Mouse (Mus musculus) midbrain, embryonic 16.5 days (tissue): ENCODE results near the gene Cxcl15. TPM values are rescaled to one million over a fixed set of nuclear protein-coding genes. Genes with fewer than 3 reads are reported as not detected.
"Not testable (repeated sequence)": the region's sequence is repeated elsewhere in the genome, so short reads cannot be mapped to it uniquely, and the experiment has no call there.

Source experiments
- ATAC-seq: fragments of 200-750 bp; cut with Nextera tagmentation; 2 replicates; pipeline ENCODE4 v1.8.0; 2017; ENCODE audit warnings: moderate TSS enrichment
- H3K27ac ChIP-seq: fragments of 300-500 bp; sonication (generic); 2 replicates; pipeline ENCODE4 v1.5.1; 2014; ENCODE audit warnings: mild to moderate bottlenecking, low read length, mixed read lengths
- H3K27me3 ChIP-seq: fragments of 300-500 bp; sonication (generic); 2 replicates; pipeline ENCODE4 v1.6.1; 2014; ENCODE audit warnings: low read depth, low read length, mixed read lengths; ENCODE audit not compliant: control insufficient read depth, insufficient read depth
- H3K36me3 ChIP-seq: fragments of 300-500 bp; sonication (generic); 2 replicates; pipeline ENCODE4 v1.6.1; 2014; ENCODE audit warnings: mild to moderate bottlenecking, low read length, moderate library complexity, mixed read lengths; ENCODE audit not compliant: control insufficient read depth, insufficient read depth
- H3K4me1 ChIP-seq: fragments of 300-500 bp; sonication (generic); 2 replicates; pipeline ENCODE4 v1.6.1; 2014; ENCODE audit warnings: mild to moderate bottlenecking, low read length, mixed read lengths; ENCODE audit not compliant: control insufficient read depth, insufficient read depth
- H3K4me2 ChIP-seq: fragments of 300-500 bp; sonication (generic); 2 replicates; pipeline ENCODE4 v1.6.1; 2014; ENCODE audit warnings: mild to moderate bottlenecking, low read length, mixed read lengths
- H3K4me3 ChIP-seq: fragments of 300-500 bp; sonication (generic); 2 replicates; pipeline ENCODE4 v1.5.1; 2014; ENCODE audit warnings: low read depth, mild to moderate bottlenecking, low read length, moderate library complexity, mixed read lengths
- H3K9ac ChIP-seq: fragments of 300-500 bp; sonication (generic); 2 replicates; pipeline ENCODE4 v1.6.1; 2014; ENCODE audit warnings: low read depth, low read length, mixed read lengths
- H3K9me3 ChIP-seq: fragments of 300-500 bp; sonication (generic); replicated peaks from 2 replicates; pipeline ENCODE4 v1.6.1; 2014; ENCODE audit warnings: mild to moderate bottlenecking, low read length, mixed read lengths; ENCODE audit not compliant: control insufficient read depth, poor library complexity, severe bottlenecking
- WGBS: fragments of 180-500 bp; shearing (Covaris S2); extraction: QIAGEN DNeasy Blood & Tissue Kit; methylation state at CpG from one replicate; pipeline ENCODE4 v1.1.7; 2014; 5-methylcytosine and 5-hydroxymethylcytosine counted together
- polyA plus RNA-seq: library from polyadenylated mRNA; unstranded; fragments of >200 nt; fragmentation: Nextera tagmentation; extraction: Ambion mirVana; gene quantifications from 2 replicates; pipeline ENCODE4 v1.2.1, GENCODE M21; 2015

The Cxcl15 gene
- polyA plus RNA-seq, 1 experiment from 2014 or later, result not detected

DNA sequence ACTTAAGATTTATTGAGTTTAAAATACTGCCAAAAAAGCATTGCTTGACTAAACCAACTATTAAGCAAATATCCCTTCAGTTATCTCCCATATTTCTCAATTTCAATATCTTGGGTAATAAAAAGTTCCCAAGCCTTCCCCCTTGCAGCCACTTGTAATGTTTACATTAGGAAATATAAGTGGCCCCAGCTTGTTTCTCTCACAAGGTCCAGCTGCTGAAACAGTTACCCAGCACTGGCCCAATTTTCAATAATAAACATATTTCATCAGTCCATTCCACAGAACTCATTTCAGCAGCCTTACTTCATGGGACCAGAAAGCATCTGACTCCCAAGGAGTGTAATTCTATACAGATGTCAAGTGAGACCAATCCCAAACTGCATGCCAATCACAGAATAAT lies 25.4 kb downstream of the Cxcl15 start:
- Histone ChIP-seq H3K4me2 (no peak overlapping the region), H3K27me3 (no peaks in the 10 kb centered on the region), H3K4me1 (no peaks in the 10 kb centered on the region), H3K9me3 (no peaks in the 10 kb centered on the region), H3K9ac (no peak overlapping the region), H3K27ac (no peak overlapping the region), H3K4me3 (no peak overlapping the region), H3K36me3 (no peaks in the 10 kb centered on the region)
- no peak for ATAC-seq

DNA sequence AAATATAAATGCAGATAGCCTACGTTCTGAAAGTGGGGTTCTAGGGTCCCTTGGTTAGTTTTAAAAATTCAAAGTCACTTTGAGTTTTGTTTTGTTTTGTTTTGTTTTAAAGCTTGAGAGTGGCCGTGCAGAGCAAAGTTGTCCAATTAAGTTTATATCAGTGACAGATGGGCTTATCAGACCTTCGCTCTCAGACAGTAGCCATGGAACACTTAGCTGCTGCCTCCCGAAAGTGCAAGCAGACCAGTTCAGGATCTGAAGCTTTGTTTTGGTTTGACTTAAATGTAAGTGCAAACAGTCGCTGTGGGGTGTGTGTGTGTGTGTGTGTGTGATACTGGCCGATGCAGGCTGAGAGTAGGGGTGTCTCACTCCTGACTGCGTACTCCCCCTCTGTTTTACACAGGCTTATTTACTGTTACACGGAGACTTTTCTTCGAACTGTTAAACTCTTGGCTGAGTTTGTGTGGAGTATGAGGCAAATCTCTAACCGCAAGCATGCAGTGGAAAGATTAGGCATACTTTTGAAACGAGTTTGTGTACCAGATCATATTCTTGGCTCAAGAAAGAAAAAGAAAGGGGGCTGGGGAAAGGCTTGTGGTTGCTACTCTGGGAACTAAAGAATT lies 37.9 kb downstream of the Cxcl15 start:
- Histone ChIP-seq H3K9me3 (no peaks in the 10 kb centered on the region), H3K4me1 (no peaks in the 10 kb centered on the region), H3K27ac (no peak overlapping the region), H3K27me3 (no peaks in the 10 kb centered on the region), H3K9ac (no peak overlapping the region), H3K36me3 (no peaks in the 10 kb centered on the region), H3K4me2 (no peak overlapping the region), H3K4me3 (no peak overlapping the region)
- 85% methylated on average over 11 of the region's 11 CpGs for WGBS
- ATAC-seq, result no peak

DNA sequence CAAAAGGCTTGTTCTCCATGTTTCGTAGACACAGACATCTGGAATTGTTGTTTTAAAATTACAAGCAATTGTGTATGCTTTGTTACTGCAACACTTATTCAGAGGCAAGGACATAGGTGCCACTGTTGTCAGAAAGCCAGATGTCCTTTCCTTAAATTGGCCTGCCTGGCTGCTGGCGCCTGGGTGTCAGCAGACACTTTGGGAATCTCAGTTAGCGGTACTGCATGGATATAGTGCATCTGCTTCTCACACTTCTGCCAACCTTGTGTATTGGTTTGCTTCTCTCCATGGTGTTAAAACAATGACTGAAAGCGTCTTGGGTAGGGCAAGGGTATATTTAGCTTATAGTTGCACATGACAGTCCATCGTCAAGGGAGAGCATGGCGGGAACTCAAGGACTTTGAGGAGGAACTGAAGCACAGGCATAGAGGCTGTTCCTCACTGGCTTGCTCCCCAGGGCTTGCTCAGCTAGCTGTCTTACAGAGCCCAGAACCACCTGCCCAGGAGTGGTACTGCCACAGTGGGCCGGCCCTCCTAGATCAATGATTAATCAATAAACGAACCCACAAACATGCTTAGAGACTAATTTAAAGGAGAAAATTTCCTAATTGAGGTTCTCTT lies 38.5 kb downstream of the Cxcl15 start:
- no peak overlapping the region for H3K4me2 ChIP-seq
- no peaks in the 10 kb centered on the region for H3K4me1 ChIP-seq
- 91% methylated on average over 8 of the region's 8 CpGs for WGBS
- no peaks in the 10 kb centered on the region for H3K27me3 ChIP-seq
- H3K4me3 ChIP-seq, result no peak overlapping the region
- no peak overlapping the region for H3K9ac ChIP-seq
- H3K36me3 ChIP-seq, result no peaks in the 10 kb centered on the region
- no peak for ATAC-seq
- no peaks in the 10 kb centered on the region for H3K9me3 ChIP-seq
- H3K27ac ChIP-seq, result no peak overlapping the region

DNA sequence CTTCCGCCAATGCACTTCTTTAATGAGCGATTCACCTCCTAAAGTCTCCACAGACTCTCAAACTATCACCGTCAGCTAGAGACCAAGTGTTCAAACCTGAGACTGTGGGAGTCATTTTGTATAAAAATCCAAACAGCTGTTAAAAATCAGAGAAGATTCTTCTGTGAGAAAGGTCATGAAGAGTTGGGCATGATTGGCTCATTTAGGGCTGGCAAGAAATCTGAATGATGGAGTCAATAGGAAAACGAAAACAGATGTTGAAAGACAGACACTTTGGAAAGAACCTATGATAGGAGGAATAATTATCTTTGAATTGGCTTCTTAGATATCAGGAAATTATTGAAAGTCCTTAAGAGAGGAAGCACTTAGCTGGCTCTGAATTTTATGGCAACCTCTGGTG lies 40.1 kb downstream of the Cxcl15 start:
- ATAC-seq, result no peak
- H3K4me2 ChIP-seq, result no peak overlapping the region
- H3K4me1 ChIP-seq, result no peaks in the 10 kb centered on the region
- 89% methylated on average over 4 of the region's 4 CpGs for WGBS
- H3K9ac ChIP-seq, result no peak overlapping the region
- no peaks in the 10 kb centered on the region for H3K36me3 ChIP-seq
- no peaks in the 10 kb centered on the region for H3K9me3 ChIP-seq
- H3K27ac ChIP-seq, result no peak overlapping the region
- H3K27me3 ChIP-seq, result no peaks in the 10 kb centered on the region
- no peak overlapping the region for H3K4me3 ChIP-seq

DNA sequence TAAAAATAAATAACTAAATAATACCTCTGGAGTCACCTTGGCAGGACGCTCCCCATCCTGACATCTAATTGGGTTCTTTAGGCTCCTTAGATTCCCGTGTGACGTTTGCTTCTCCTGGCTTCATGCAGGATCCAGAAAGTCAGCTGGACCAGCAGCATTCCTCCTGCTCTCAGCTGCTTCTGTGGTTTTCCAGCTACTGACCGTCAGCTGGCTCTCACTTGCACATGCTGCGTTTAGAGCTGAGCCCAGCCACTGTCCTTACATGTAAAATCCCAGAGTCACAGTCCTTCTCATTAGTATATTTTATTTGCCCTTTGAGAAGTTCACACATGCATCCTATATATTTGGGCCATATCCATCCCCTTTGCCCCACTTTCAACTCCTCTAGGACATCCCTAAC lies 44.2 kb downstream of the Cxcl15 start:
- H3K9me3 ChIP-seq, result no peaks in the 10 kb centered on the region
- no peaks in the 10 kb centered on the region for H3K36me3 ChIP-seq
- H3K4me2 ChIP-seq, result no peak overlapping the region
- H3K4me3 ChIP-seq, result no peak overlapping the region
- no peak overlapping the region for H3K27ac ChIP-seq
- no peak for ATAC-seq
- 89% methylated on average over 5 of the region's 5 CpGs for WGBS
- H3K27me3 ChIP-seq, result no peaks in the 10 kb centered on the region
- no peak overlapping the region for H3K9ac ChIP-seq
- H3K4me1 ChIP-seq, result no peaks in the 10 kb centered on the region

DNA sequence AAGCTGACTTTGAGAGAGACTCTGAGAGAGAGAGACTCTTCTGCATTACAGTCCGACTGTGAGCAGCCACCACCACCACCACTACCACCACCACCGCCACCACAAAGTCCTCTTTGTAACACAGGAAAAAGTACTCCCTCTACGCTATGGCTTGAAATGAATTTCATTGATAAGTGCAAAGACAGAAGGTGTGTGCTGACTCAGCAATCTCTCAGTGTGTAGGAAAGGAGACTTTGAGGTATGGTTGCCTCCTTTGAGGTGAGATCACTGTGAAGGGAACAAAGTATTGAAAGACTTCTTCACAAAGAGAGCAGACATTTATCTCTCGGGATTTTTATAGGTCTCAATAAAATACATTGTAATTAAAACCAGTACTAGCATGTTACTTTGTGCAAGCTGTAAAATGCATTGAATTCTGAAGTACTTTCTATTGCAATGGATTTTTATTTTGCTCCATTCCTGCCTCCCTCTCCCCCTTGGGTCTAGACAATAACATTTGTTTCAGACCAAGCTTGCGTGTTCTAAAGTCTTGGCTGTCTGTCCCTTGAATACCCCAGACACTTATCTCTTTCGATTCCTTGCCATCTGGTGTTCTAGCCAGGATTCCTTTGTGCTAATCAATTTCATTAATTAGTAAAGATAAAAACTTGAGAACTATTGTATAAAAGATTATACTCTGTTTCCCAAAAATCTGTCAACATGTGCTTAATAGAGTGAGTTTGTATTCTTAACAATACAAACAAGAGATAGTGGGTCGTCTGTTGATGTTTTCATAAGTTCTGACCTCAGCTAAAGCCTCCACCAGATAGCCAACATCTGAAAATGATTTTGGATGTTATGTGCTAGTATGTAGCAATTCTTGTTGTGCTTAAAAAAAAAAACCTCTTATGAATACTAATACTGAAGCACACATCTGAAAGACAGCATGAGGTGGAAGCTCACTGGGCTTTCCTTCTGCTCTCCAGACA lies 46.9 kb downstream of the Cxcl15 start:
- Histone ChIP-seq H3K9me3 (no peaks in the 10 kb centered on the region), H3K9ac (no peak overlapping the region), H3K4me3 (no peak overlapping the region), H3K4me1 (no peaks in the 10 kb centered on the region), H3K27me3 (no peaks in the 10 kb centered on the region), H3K4me2 (no peak overlapping the region), H3K27ac (no peak overlapping the region), H3K36me3 (no peaks in the 10 kb centered on the region)
- no peak for ATAC-seq
- WGBS, result 74% methylated on average over 7 of the region's 7 CpGs

DNA sequence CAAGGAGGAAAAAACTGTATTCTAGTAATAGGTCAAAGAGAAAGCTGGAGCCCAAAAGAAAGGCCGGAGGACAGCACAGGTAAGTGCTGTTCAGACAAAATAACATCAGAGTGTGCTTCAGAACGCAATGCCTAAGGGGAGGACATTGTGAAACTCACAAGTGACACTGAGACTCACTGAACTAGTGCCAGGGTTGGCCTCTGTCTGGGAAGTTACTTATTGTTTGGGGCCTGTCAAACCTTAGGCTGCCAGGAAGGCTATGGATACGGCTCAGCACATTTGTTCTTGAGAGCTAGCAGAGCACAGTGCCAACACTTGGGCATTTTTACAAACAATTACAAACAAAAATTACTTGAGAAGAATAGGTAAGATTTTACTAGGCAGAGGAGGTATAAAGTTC lies 49.6 kb downstream of the Cxcl15 start:
- Histone ChIP-seq H3K4me3 (no peak overlapping the region), H3K27me3 (no peaks in the 10 kb centered on the region), H3K27ac (no peak overlapping the region), H3K9ac (no peak overlapping the region), H3K4me1 (no peaks in the 10 kb centered on the region), H3K9me3 (no peaks in the 10 kb centered on the region), H3K36me3 (no peaks in the 10 kb centered on the region), H3K4me2 (no peak overlapping the region)
- no peak for ATAC-seq
- WGBS, result 84% methylated on average over 3 of the region's 3 CpGs

DNA sequence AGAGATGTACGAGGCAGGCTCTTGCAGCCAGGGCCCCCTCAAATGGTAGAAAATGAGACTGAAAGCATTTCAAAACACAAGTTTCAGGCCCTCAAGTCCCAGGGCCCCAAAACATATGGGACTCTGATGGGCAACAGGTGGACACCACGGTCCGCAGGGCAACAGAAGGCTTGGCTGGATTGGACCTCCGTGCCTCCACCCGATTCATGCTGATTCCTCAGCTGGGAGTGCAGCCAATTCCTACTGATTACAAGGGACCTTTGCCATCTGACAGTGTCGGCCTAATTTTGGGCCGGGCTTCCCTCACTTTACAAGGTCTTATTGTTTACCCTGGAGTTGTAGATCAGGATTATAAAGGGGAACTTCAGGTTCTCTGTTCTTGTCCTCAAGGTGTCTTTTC lies 55.8 kb downstream of the Cxcl15 start:
- not testable (repeated sequence) for H3K27me3 ChIP-seq, H3K36me3 ChIP-seq, H3K4me3 ChIP-seq, ATAC-seq, H3K9me3 ChIP-seq, H3K27ac ChIP-seq, H3K4me1 ChIP-seq, H3K4me2 ChIP-seq, H3K9ac ChIP-seq
- 92% methylated on average over 7 of the region's 7 CpGs for WGBS

DNA sequence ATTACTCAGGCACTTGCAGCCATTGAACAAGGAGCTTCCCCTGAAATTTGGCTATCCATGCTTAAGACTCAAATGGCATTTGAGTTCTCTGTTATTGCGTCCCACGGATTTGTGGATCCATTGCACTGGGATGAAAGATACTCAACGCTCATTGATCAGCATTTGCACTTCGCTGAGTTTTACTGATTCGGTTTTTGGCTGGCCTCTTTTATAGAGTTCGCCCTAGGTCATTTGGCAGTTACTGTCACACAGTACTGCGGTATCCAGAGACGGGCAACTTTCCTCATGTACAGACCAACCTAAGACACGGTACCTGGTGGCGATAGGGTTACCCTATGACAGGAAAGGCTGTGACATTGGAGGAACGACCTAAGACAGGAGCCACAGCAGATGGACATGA lies 57.1 kb downstream of the Cxcl15 start:
- H3K36me3 ChIP-seq, H3K4me3 ChIP-seq, ATAC-seq, H3K27ac ChIP-seq, H3K9me3 ChIP-seq, H3K27me3 ChIP-seq, H3K4me2 ChIP-seq, H3K9ac ChIP-seq, H3K4me1 ChIP-seq: not testable (repeated sequence)
- 95% methylated on average over 11 of the region's 11 CpGs for WGBS
